In the genomic region with DNA sequence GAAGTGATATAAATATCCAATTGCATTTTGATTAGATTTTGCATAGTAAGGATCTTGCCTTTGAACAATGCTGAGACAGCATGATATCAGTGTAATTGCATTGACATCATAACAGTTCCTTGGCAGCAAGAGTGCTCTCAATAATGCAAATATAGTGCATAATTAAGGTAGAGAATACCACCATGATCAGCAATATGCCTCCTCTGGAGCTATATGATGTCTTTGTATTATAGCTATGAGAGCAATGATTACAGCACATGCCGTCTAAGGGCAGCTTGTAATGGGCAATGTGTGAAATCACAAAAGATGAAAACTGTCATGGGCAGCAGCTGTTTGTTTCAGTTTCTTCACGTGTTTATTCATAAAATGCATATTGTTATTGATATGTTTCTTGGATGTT, we compare ENCODE assay signal across 21 mouse cellular contexts.
"Had no signal": no experiment of that assay in that cellular context is flagged by ENCODE, and none has a peak within 500 bp of the region (broad histone marks: within the 10 kb centered on the region; RNA-seq: fewer than 3 reads in every experiment).

No protein-coding gene starts in this region.

- ATAC-seq: liver, embryonic 12.5 days; midbrain, embryonic 15.5 days had no signal

- H3K36me3 ChIP-seq: limb, embryonic 10.5 days; limb, embryonic 13.5 days; liver, embryonic 12.5 days; liver, embryonic 15.5 days; lung, embryonic 15.5 days; midbrain, embryonic 10.5 days; midbrain, embryonic 15.5 days had no signal

- H3K4me1 ChIP-seq: limb, embryonic 10.5 days; limb, embryonic 13.5 days; liver, embryonic 12.5 days; liver, embryonic 15.5 days; lung, embryonic 15.5 days; megakaryocyte, embryonic 14.5 days; midbrain, embryonic 10.5 days; midbrain, embryonic 15.5 days had no signal

- H3K4me3 ChIP-seq: layer of hippocampus, adult 2 months; limb, embryonic 10.5 days; limb, embryonic 13.5 days; liver, embryonic 12.5 days; liver, embryonic 15.5 days; lung, embryonic 15.5 days; megakaryocyte, embryonic 14.5 days; midbrain, embryonic 10.5 days; midbrain, embryonic 15.5 days had no signal

- H3K4me2 ChIP-seq: limb, embryonic 13.5 days; liver, embryonic 12.5 days; liver, embryonic 15.5 days; lung, embryonic 15.5 days; midbrain, embryonic 15.5 days had no signal

- H3K9ac ChIP-seq: limb, embryonic 13.5 days; liver, embryonic 12.5 days; liver, embryonic 15.5 days; lung, embryonic 15.5 days; midbrain, embryonic 15.5 days had no signal

- H3K27ac ChIP-seq: kidney, postnatal 0 days; layer of hippocampus, adult 2 months; limb, embryonic 10.5 days; limb, embryonic 13.5 days; liver, embryonic 12.5 days; liver, embryonic 15.5 days; lung, embryonic 15.5 days; midbrain, embryonic 10.5 days; midbrain, embryonic 15.5 days had no signal

- DNase-seq: kidney, postnatal 25 days; layer of hippocampus, adult 9-11 months; liver; lung, adult 18-20 months; lung, postnatal 10 days; lung, postnatal 36 days; retina, postnatal 1 day; right cerebral cortex, postnatal 25 days; spleen, adult 18-20 months; thymus, adult 18-20 months; thymus, postnatal 36 days had no signal

- H3K27me3 ChIP-seq: limb, embryonic 13.5 days; liver, embryonic 12.5 days; liver, embryonic 15.5 days; lung, embryonic 15.5 days; megakaryocyte, embryonic 14.5 days; midbrain, embryonic 15.5 days had no signal

- H3K9me3 ChIP-seq: limb, embryonic 10.5 days; limb, embryonic 13.5 days; liver, embryonic 12.5 days; liver, embryonic 15.5 days; lung, embryonic 15.5 days; megakaryocyte, embryonic 14.5 days; midbrain, embryonic 10.5 days; midbrain, embryonic 15.5 days had no signal
